Mouse (Mus musculus) heart, postnatal 36 days (tissue): Measurements from ENCODE around the gene Polr3g. TPM values are rescaled to one million over a fixed set of nuclear protein-coding genes. Genes with fewer than 3 reads are reported as not detected.
"Not testable (repeated sequence)": the region's sequence is repeated elsewhere in the genome, so short reads cannot be mapped to it uniquely, and the experiment has no call there.

Experiments
- DNase-seq, 2 experiments: peaks; one replicate each; pipeline ENCODE4 v3.0.0; 2021 to 2022
- intact Hi-C: fragments of 180-260 bp; cut with DNase I; formaldehyde crosslinking; loops from one replicate; pipeline ENCODE4 v1.15.1; 2025
- total RNA-seq, 2 experiments: library from RNA; stranded (reverse); gene quantifications; 2 replicates each; pipeline ENCODE4 v1.2.3; 2021

Gene Polr3g
- total RNA-seq, 2 experiments from 2014 or later, result 2.7 to 3.7 TPM

GRCm38 (mm10) chr13:81691606-81692005 lies 19.2 kb downstream of the Polr3g start:
- DNase-seq, result peak in 1 of 2 experiments; percentile 22
- intact Hi-C loops, result no loop called here

- intact Hi-C loops, result no loop called here
- peak; percentile 8 to 21 for DNase-seq
Measured at GRCm38 (mm10) chr13:81690477-81690876, 20.3 kb downstream of the Polr3g start.

DNA sequence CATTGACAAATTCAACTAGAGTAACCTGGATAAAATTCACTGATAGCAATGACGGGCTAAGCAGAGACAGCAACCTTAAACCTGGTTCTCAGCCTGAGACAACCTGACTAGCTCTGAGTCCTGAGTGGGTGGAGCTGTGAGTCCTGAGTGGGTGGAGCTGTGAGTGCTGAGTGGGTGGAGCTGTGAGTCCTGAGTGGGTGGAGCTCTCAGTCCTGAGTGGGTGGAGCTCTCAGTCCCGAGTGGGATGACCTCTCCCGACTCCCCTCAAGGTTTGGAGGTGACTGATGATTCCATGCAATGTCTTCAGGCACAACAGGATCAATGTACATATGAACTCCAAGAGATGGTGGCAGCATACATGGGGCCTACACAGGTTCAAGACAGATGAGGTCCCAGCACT lies 21.2 kb downstream of the Polr3g start:
- no peak for DNase-seq
- intact Hi-C loops, result no loop called here

GRCm38 (mm10) chr13:81684884-81685283 lies 25.9 kb downstream of the Polr3g start:
- intact Hi-C loops, result no loop called here
- DNase-seq, result no peak

DNA sequence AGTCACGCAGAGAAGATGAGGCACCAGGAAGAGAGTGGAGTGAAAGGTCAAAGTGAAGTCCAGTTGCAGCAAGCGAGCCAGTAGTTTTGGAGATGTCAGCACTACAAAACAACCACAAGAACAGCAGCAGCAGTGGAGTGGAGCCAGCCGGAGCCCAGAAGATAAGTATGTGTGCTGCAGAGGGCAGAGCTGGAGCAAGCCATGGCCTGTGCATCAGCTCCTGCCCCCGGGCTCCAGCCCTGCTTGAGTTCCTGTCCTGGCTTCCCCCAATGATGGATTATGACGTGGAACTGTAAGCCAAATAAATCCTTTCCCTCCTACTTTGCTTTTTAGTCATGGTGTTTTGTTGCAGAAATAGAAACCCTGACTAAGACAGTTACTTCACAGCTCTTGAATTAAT lies 26.6 kb downstream of the Polr3g start:
- DNase-seq, result no peak
- intact Hi-C loops, result no loop called here

DNA sequence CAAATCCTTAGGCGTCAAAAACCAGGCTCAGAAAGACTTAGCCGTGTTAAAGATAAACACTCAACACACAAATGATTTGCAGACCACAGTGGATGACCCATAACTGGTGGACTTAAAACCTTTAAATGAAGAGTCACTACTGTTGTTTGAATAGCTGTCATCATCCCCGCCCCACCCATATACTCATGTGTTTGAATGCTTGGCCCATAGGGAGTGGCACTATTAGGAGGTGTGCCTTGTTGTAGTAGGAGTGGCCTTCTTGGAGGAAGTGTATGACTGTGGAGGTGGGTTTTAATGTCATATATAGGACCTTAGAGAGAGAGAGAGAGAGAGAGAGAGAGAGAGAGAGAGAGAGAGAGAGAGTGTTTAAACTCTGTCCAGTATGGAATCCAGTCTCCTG lies 27.7 kb downstream of the Polr3g start:
- intact Hi-C loops, result no loop called here
- no peak for DNase-seq

- no peak for DNase-seq
- intact Hi-C loops, result no loop called here
Measured at GRCm38 (mm10) chr13:81675333-81675732, 35.5 kb downstream of the Polr3g start.

DNA sequence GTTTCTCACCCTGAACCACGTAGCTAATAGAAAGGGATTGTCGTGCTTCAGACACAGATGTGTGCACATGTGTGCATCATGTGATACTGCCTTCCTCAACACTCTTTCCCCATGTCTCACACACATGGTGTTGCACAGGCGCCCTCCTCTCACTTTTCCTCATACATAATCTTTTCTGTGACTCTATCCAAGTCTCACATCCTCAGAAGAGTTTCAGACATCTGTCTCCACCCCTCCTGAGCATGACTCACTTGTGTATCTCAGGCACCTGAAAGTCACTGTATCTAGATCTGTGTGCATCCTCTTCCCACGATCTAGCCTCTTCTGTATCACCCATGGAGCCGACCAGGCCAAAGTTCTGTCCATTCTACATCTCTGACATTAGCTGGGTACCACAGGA lies 43.1 kb downstream of the Polr3g start:
- no peak for DNase-seq
- intact Hi-C loops, result no loop called here

GRCm38 (mm10) chr13:81664331-81664698 lies 46.5 kb downstream of the Polr3g start:
- no peak for DNase-seq
- intact Hi-C loops, result no loop called here

GRCm38 (mm10) chr13:81663566-81664330 lies 47.1 kb downstream of the Polr3g start:
- DNase-seq, result no peak
- intact Hi-C loops, result no loop called here

DNA sequence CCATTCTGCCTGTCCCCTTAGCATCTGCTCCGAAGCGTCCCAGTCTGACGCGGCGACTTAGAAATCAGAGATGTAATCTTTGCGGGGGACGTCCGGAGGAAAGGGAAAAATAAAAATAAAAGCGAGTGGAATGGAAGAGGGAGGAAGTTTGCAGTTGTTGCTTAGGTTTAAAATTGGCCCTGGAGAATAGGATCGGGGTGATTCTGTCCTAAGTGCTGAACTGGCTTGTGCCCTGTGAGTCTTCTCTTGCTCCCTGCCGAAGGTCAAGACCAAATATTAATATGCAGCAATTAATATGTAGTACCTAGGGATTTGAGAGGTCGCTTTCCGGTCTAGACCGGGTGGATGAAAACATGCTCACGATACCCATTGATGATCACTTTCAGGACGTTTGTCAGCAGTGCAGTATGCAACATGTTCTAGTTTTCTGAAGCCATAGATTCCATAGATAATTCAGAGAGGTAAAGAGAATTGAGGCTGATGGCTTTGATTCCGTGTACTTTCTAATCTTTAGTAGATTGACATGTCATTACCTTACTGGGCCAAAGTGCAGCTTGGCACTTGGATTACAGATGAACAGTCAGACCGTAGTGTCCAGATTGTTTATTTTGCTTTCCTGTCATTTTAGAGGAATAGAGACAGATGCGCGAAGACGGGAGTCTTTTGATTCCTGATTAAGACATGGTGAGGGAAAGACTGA lies 52.6 kb downstream of the Polr3g start:
- intact Hi-C loops, result loop anchor here (5.0 to 10.0 kb wide), 2 partner anchors 104 to 773 kb away; partner anchors contain the start of gene Arrdc3
- DNase-seq, result peak in 1 of 2 experiments; percentile 6

DNA sequence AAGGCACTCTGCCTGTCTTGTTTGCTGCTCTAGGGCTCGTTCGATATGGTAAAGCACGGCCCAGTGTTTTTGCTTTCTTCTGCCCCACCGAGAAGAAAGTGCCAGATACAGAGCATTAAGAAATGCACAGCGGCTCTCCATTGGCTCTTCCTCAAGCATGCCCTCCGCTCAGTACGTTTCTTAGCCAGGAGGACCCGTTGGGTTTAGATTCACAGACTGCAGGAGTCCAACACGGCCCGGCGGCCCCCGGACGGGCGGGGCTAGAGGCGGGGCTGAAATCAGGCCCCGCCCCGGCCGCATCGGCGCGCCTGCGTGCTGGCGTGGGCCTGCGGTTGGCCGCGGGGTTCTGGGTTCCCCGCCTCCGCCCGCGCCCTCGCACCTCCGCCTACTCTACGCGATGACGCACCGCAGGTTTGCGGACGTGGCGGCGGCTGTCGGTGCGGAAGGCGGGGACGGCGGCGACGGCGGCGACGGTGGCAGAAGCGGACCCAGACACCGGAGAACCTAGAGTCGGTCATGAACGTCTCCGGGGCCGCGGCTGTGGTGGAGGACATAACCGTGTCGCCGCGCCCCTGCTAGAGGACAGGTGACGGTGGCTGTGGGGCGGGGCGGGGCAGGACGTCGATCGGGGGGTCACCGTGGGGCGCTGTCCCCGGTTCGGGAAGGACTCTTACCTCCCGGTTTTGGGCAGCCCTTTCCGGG lies 53.3 kb downstream of the Polr3g start, which contains the start of gene Lysmd3:
Gene Lysmd3 (plus strand): TSS at position 313 of the 702 bp plus-strand sequence.
- intact Hi-C loops, result loop anchor here (1.0 to 10.0 kb wide), 4 partner anchors 51 to 773 kb away; partner anchors contain the start of genes Arrdc3 and Cetn3
- peak; percentile 92 for DNase-seq

GRCm38 (mm10) chr13:81657008-81657350 lies 53.8 kb downstream of the Polr3g start:
- no peak for DNase-seq
- intact Hi-C loops, result loop anchor here (1.0 to 10.0 kb wide), 4 partner anchors 52 to 772 kb away; partner anchors contain the start of genes Arrdc3 and Cetn3

- intact Hi-C loops, result loop anchor here (2.0 to 10.0 kb wide), 3 partner anchors 53 to 771 kb away; partner anchors contain the start of gene Arrdc3
- no peak for DNase-seq
Measured at GRCm38 (mm10) chr13:81656091-81656850, 54.5 kb downstream of the Polr3g start.

DNA sequence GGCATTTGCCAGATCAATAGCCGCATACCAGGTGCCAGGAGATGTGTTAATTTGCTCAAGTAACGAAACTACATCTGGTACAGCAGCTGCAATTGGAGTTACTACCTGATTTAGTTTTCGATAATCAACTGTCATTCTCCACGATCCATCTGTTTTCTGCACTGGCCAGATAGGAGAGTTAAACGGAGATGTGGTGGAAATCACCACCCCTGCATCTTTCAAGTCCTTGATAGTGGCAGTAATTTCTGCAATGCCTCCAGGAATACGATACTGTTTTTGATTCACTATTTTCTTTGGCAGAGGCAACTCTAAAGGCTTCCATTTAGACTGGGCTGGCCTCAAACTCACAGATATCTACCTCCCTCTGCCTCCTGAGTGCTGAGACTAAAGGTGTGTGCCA lies 60.4 kb downstream of the Polr3g start:
- not testable (repeated sequence) for DNase-seq
- intact Hi-C loops, result loop anchor here (10.0 kb wide), 1 partner anchor 766 kb away; the partner anchor contains the start of gene Arrdc3

- no peak for DNase-seq
- intact Hi-C loops, result no loop called here
Measured at GRCm38 (mm10) chr13:81646348-81646747, 64.5 kb downstream of the Polr3g start.

DNA sequence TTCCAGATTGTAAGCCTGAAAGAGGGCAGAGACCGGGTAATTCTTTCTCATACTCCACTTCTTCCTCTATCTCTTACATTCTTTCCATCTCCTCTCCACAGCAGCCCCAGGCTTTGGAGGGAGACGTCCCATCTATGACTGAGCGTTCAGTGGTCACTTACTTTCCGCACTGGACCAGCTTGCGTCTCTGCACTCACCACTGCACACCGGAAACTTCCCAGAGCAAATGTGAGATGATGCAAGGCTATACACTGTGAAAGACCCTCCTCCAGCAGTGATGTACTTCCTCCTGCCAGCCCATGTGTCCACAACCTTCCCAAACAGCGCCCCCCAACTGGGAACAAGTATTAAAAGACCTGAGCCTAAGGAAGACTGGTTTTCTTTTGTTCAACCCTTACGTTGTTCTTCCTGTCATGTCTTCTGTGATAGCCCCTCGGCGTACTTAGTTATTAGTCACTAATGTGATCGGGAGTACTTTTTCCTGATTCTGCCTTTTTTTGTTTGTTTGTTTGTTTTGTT lies 66.7 kb downstream of the Polr3g start:
- intact Hi-C loops, result loop anchor here (5.0 kb wide), 1 partner anchor 118 kb away; no protein-coding TSS in a partner anchor
- no peak for DNase-seq

- intact Hi-C loops, result loop anchor here (5.0 kb wide), 1 partner anchor 120 kb away; no protein-coding TSS in a partner anchor
Measured at GRCm38 (mm10) chr13:81642491-81643149, 68.2 kb downstream of the Polr3g start.

More at GRCm38 (mm10) chr13:81642491-81643149, 68.2 kb downstream of the Polr3g start:
- DNase-seq, result no peak
